Mouse (Mus musculus): ENCODE data around the gene Ociad1.
"Not testable (repeated sequence)": the region's sequence is repeated elsewhere in the genome, so short reads cannot be mapped to it uniquely, and the experiment has no call there.

The Ociad1 gene

DNA sequence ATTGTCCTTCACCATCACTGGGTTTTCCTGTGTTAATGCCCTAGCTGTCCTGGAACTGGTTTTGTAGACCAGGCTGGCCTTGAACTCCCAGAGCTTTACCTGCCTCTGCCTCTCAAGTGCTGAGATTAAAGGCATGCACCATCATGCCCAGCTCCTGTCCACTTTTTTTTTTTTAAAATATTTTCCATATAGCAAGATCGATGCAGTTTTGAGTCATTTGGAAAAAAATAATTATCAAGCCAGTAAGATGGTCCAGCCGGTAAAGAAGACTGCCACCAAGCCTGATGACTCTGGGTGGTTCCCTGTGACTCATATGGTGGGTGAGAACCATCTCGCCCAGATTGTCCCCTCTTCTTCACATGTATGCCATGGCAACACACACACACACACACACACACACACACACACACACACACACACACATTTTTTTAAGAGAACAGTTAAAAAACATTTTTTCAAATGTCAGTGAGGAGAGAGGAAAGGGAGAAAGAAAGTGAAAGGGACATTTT lies 7.1 kb upstream of the Ociad1 start:
- DNase-seq (ENCODE audit: low read depth) = no peak

DNA sequence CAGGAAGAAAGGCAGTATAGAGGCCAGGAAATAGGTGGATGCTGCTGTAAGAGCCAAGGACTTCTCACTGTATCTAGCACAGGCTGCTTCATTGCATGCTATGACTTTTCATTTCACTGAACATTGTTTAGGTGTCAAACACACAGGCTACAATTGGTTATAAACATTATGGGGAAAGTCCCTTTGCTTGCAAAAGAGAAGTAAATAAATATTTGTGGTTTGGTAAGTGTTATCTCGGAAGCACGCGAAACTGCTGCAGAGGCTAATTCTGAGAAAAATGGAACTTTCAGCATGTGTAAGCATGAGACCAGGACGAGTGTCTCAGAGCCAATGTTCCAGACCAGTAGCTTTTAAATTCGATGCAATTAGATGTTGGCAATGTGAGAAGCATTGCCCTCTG lies 6.0 kb upstream of the Ociad1 start:
- peak; percentile 16 for DNase-seq (ENCODE audit: low read depth)

- no peak for DNase-seq (ENCODE audit: low read depth)
Measured at GRCm38 (mm10) chr5:73289900-73290299, 2.7 kb upstream of the Ociad1 start.

- no peak for DNase-seq (ENCODE audit: low read depth)
Measured at GRCm38 (mm10) chr5:73293458-73293827, 859 bp downstream of the Ociad1 start.

- DNase-seq (ENCODE audit: low read depth) = no peak
Measured at GRCm38 (mm10) chr5:73295016-73295415, 2.4 kb downstream of the Ociad1 start.

DNA sequence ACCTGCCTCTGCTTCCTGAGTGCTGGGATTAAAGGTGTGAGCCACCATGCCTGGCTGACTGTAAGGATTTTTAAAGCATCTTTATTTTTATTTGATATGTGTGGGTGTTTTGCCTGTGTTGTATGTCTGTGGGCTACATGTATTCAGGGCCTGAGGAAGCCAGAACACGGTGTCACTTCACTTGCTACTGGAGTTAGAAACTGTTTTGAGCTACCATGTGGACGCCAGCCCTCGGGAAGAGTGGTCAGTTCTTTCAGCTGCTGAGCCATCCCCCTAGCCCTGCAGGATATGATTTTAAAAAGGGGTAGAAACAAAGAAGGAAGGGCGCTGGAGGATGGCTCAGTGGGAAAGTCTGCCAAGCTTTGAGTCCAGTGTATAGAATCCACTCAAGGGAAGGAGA lies 3.3 kb downstream of the Ociad1 start:
- no peak for DNase-seq (ENCODE audit: low read depth)

DNA sequence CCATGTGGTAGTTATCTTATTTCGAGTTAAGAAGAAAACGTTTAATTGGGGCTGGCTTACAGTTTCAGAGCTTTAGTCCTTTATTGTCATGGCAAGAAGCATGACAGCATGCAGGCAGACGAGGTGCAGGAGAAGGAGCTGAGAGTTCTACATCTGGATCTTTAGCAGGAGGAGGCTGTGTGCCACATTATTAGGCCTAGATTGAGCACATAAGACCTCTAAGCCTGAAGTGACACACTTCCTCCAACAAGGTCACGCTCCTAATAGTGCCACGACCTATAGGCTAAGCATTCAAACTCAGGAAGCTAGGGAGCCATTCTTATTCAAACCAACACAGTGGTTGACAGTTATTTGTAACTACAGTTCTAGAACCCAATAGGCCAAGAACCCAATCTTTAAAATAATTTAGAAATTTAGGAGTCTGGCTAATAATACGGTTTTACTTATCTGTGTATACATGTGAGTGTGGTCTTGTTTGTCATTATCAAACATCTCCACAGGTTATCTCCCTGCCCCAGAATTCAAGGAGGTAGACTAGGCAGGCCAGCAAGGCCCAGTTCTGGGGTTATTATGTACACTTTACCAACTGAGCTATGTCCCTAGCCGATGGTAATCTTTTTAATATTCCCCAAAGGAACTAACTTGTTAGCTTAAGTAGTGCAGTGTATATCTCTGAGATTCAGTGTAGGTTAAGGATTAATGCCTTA lies 9.2 kb downstream of the Ociad1 start:
- no peak for DNase-seq (ENCODE audit: low read depth)

DNA sequence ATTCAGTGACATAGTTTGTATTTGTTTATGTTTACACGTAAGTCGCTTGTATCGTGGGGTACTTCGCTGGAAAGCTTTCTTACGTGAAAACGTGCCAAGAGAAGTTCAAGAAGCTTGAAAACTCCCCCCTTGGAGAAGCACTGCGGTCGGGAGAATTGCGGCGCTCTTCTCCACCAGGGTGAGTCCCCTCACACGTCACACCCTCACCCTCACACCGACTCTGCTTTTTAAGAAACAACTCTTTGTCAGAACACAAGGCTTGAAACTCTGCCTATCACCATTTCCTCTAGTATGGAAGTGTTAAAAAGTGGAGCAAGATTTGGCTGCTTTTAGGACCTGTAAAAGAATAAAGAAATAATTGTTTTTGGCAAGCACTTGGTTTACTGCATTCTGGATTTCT lies 11.9 kb downstream of the Ociad1 start:
- DNase-seq (ENCODE audit: low read depth) = no peak

DNA sequence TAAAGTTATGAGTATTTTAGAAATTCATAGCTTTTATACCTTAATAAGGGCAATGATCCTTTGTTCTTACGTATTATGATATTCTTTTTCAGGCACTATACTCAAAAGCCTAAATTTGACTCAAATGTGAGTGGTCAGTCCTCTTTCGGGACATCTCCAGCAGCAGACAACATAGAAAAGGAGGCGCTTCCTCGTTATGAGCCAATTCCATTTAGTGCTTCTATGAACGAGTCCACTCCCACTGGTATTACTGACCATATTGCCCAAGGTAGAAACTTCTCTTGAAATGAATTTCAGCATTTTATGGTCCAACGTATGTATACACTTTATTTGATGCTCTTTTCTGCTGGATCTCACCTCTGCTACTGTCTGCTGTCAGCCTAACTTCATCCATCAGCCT lies 13.9 kb downstream of the Ociad1 start:
- DNase-seq (ENCODE audit: low read depth) = no peak

DNA sequence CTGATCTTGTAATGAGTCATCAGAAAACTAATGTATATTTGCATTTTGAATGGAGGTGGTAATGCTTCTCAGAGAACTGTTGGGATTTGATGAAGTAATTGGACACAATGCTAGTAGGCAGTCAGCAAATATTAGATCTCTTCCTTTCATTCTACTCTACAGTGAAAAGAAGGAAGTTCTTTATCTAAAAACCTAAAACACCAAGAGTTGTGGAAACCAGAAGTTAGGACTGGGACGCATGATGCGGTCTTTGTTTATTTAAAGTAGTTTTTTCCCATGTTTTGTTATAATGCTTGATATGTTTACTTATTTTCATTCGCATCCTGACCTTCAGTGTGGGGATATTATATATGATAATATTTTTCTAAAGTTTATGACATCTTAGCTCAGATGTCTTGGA lies 14.7 kb downstream of the Ociad1 start:
- no peak for DNase-seq (ENCODE audit: low read depth)

DNA sequence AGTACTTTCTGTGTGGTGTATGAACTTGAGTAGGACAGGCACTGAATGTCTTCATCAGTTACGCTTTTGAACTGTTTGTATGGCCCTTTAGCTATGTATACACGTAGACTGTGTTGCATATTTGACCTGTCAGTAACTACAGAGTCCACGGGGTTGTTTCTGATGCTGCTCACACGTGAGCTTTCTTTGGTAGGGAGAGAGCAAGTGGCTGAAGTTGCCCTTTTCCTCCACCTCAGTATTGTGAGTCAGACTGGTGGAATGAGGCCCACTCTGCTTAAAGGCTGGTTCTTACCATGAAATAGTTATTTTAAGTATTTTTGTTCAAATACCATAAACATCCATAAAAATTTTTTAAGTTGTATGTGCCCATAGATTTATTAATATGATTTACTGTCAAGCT lies 16.9 kb downstream of the Ociad1 start:
- no peak for DNase-seq (ENCODE audit: low read depth)

- DNase-seq (ENCODE audit: low read depth) = no peak
Measured at GRCm38 (mm10) chr5:73310401-73310800, 17.8 kb downstream of the Ociad1 start.

DNA sequence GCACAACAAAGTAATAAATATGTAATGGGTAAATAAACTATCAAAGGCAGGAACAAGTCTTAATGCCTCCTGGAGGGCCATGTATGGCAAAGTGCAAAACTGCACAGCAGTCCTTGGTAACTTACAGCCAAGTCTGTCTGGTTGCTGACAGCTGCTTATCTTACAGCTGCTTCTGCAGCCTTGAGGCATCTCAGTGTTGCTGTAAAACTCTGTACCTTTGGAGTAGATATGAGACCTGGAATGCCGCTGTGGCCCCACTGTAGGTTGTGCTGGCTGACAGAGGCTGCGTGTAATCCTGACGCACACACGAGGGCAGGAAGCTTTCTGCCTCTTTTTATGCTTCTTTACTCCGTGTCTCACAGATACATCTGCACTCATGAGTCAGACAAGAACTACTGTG lies 18.9 kb downstream of the Ociad1 start:
- DNase-seq (ENCODE audit: low read depth) = peak; percentile 8

GRCm38 (mm10) chr5:73313591-73313990 lies 21.0 kb downstream of the Ociad1 start:
- no peak for DNase-seq (ENCODE audit: low read depth)

- no peak for DNase-seq (ENCODE audit: low read depth)
Measured at GRCm38 (mm10) chr5:73314654-73315053, 22.1 kb downstream of the Ociad1 start.

- DNase-seq (ENCODE audit: low read depth) = no peak
Measured at GRCm38 (mm10) chr5:73319306-73319705, 26.7 kb downstream of the Ociad1 start.

GRCm38 (mm10) chr5:73322684-73323083 lies 30.1 kb downstream of the Ociad1 start:
- DNase-seq (ENCODE audit: low read depth) = not testable (repeated sequence)

DNA sequence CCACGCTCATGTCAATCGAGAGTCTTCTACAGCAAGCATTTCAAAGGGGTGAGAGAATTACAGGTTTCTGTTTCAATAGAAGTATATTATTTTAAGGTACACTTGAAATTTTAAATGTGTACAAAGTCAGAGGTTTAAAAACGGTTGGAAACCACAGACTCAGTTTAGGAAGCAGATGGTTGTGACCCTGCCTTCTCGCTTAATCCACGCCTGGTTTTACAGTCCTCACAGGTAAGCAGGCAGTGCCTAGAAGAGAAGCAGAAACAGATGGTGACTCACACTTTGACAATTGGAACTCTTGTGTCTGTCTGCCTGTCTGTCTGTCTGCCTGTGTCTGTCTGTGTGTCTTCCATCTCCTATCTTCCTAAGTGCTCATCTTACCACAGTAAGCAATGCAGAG lies 31.0 kb downstream of the Ociad1 start:
- no peak for DNase-seq (ENCODE audit: low read depth)

DNA sequence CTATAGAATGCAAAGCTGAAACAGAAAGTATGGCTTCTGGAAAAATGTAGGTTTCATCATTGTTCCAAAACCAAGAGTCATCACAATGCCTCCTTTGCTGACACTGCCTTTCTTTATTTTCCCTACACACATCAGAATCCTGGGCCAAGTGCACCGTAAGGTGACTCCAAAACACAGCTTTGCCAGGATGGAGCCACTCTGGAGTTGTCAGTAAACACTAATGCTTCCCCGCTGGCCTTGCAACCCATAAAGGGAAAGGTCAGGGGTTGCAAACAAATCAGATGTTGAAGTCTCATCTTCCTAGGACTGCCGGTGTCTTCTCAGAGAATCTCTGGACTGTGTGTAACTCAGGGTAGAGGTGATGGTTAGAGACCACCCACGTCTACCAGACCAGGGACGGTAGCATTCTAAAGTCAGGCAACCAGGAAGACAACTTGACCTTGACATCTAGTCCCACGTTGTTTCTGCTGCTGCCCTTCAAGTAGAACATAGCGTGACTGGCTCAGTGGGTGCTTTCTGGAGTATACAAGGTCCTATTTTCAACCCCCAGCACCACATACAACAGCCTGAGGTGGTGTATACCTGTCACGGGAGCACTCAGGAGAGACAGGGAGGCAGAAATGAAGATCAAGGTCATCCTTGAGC lies 32.1 kb downstream of the Ociad1 start:
- DNase-seq (ENCODE audit: low read depth) = no peak

DNA sequence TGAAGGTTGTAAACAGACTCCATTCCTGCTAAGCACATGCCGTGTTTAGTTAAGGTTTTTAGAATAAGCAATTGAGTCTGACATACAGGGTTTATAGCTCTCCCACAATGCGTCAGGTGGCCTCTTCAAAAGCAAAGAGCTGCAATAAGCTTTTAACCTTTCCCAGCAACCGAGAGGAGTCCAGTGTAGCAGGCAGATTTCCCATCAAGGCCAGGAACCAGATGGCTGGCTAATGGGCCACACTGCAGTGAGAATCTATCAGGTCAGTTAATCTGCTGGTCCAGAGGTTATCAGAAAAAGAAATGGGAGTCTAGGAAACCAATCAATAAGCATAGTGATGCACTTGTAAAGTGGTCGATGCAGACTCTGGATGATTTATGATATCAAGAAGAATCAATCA lies 38.4 kb downstream of the Ociad1 start:
- no peak for DNase-seq (ENCODE audit: low read depth)

DNA sequence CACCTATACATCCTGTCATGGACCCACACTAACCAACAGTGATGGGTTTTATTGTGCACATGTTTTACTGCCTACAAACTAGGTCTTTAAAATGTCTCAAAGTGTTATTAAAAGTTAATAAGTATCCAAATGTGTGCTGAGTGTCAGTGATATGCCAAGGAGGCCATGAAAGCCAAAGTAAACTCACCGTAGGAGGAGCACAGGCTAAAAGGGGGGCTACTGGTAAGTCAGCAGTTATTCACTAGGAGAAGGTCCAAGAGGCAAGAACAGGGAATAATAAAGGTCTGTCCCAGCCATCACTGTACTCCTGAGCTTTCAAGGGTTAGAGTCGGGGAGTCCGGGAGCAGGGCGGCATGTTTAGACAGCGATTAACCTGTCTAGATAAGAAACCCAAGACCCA lies 43.9 kb downstream of the Ociad1 start:
- DNase-seq (ENCODE audit: low read depth) = no peak

DNA sequence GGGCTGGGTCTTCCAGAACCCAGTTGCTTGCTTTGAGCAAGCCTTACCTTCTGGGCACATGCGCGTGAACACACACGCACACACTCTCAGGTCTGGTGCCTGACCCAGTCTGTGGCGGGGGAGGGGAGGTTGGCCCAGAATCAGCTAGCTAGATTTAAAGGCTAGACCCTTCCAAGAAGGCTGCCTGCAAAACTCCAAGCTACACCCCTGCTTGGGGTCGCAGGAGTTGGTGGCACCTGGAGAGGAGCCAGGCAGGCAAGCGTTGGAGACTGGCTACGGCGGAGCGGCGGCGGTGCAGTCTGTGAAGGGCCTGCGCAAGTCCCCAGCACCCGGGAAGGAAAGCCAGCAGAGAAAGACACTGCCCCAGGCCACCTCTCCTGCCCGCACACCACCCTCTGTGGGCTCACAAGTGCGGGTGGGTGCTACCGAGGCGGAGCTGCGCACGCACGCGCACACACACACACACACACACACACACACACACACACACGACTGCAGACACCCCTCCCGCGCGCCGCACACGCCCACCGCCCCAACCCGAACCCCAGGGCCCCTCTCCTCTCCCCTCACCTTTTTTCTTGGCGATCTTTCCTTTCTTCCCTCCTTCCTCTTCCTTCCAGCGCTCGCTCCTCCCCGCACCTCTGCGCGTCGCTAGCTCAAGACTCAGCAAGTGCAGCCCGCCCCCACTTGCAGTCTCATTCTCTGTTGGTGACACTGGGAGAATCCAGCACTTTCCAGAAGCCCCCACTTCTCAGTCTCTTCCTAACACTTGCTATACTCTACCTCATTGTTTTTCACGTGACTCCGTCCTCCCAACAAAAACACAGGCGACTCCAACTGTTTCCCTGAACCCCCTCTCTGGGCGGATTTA lies 45.6 kb downstream of the Ociad1 start:
- DNase-seq (ENCODE audit: low read depth) = no peak

GRCm38 (mm10) chr5:73338832-73339163 lies 46.2 kb downstream of the Ociad1 start:
- DNase-seq (ENCODE audit: low read depth) = no peak
